Mouse (Mus musculus): ENCODE results near the gene Ttyh1. TPM values are rescaled to one million over a fixed set of nuclear protein-coding genes. Genes with fewer than 3 reads are reported as not detected.

Ttyh1 gene
- not detected in 2 replicates for polyA plus RNA-seq (2012; ENCODE audit: insufficient read depth, insufficient read length, missing spikeins)

DNA sequence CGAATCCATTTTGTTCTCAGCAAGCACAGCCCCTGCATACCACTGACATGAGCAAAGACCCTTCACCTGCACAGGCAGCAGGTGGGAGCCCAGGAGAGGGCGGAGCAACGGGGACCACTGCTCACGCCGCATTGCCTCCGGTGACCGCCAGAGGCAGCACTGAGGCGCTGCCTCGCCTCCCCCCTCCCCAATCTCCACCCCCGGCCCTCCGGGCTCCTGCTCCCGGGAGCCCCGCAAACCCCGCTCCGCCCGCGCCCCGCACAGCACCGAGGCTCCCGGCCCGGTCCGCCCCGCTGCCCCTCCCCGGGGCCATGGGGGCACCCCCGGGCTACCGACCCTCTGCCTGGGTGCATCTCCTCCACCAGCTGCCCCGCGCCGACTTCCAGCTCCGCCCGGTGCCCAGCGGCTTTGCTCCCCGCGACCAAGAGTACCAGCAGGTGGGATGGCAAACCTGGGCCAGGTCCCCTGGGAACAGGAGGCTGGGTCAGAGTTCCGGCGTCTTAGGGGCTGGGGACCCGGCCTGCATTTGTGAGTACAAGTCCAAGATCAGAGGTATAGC is at the start of gene Ttyh1:
Gene Ttyh1, plus strand, starts transcription at position 65 of the 559 bp plus-strand sequence.
- Histone ChIP-seq H3K4me3 (ENCODE audit: insufficient read depth, low read length) (no peak within 1 kb of the TSS), H3K27ac (ENCODE audit: insufficient read depth, low read depth, low read length) (no peak within 1 kb of the TSS), H3K4me1 (ENCODE audit: control insufficient read depth, insufficient read depth, low read length) (no peaks in the 10 kb centered on the region)
- TF ChIP-seq POLR2A (IDR thresholded peaks at IDR 0.05; ENCODE audit: borderline replicate concordance, low read depth, low read length) (no peak), CTCF (IDR thresholded peaks at IDR 0.05; ENCODE audit: low read depth, low read length) (peak; percentile 39; the same call in 1 of the 2 replicates)

DNA sequence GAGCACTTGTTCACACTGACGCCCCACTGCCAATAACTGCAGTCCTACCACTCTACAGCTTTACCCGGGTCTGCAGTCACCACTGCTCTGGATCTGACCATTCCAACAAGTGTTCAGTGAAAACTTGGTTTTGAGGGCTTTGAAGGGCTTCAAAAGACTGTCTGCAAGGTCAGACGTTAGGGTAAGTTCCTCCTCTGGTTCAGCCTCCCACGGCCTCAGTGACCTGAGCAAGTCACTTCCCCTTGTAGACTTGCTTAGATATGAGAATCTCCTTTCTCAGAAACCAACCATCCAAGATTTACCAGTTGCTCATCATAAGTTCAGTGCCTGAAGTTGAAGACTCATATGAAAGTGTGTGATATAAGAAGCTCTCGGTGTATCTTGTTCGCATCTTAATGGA is 48.1 kb upstream of the Ttyh1 start:
- Histone ChIP-seq H3K4me1 (ENCODE audit: control insufficient read depth, insufficient read depth, low read length) (peaks cover 41% of the 10 kb centered on the region), H3K27ac (ENCODE audit: insufficient read depth, low read depth, low read length) (peak overlapping the region; percentile 16; the same call in 1 of the 2 replicates), H3K4me3 (ENCODE audit: insufficient read depth, low read length) (no peak overlapping the region)
- TF ChIP-seq CTCF (IDR thresholded peaks at IDR 0.05; ENCODE audit: low read depth, low read length) (no peak), POLR2A (IDR thresholded peaks at IDR 0.05; ENCODE audit: borderline replicate concordance, low read depth, low read length) (no peak)

DNA sequence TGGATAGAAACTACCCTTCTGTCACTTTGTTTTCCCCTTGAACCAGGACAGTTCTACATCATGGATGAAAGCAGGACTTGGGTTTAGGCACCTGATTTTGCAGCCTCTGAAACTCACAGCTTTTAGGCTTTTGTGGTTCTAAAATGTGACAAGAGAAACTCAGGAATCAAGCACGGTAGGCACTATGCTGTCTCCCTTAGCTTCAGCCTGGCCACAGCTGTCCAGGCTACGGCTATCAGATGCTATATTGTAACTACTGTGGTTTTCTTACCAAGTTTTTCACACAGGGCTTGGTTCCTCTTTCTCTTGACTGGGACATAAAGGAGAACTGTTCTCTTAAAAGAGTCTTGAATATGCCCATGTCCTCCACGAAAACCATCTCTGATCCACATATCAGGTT is 46.1 kb upstream of the Ttyh1 start:
- no peak for TF ChIP-seq CTCF (IDR thresholded peaks at IDR 0.05; ENCODE audit: low read depth, low read length)
- TF ChIP-seq POLR2A (IDR thresholded peaks at IDR 0.05; ENCODE audit: borderline replicate concordance, low read depth, low read length) = no peak
- Histone ChIP-seq H3K27ac (ENCODE audit: insufficient read depth, low read depth, low read length) (peak overlapping the region; percentile 64), H3K4me1 (ENCODE audit: control insufficient read depth, insufficient read depth, low read length) (peaks cover 35% of the 10 kb centered on the region), H3K4me3 (ENCODE audit: insufficient read depth, low read length) (no peak overlapping the region)

DNA sequence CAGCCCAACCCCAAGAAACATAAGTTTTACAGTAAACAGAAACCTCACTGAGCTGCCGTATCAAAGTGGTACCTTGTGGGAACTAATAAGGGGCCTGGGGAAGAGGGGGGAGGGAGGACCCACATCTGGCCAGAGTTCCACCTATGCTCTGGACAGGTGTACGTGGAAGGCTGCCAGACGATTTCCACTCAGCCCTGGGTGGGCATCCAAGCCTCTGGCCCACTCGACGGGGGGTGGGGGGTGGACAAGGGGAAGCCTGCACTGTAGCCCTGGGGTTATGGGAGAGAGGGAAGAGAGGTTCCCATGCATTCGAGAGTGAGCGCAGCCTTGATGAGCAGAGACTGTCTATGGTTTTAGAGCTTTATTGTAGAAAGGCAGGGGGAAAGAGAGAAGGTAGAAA is 39.7 kb upstream of the Ttyh1 start:
- peaks cover 50% of the 10 kb centered on the region for H3K4me1 ChIP-seq (ENCODE audit: control insufficient read depth, insufficient read depth, low read length)
- H3K4me3 ChIP-seq (ENCODE audit: insufficient read depth, low read length) = no peak overlapping the region
- TF ChIP-seq POLR2A (IDR thresholded peaks at IDR 0.05; ENCODE audit: borderline replicate concordance, low read depth, low read length) = no peak
- no peak for TF ChIP-seq CTCF (IDR thresholded peaks at IDR 0.05; ENCODE audit: low read depth, low read length)
- no peak overlapping the region for H3K27ac ChIP-seq (ENCODE audit: insufficient read depth, low read depth, low read length)

DNA sequence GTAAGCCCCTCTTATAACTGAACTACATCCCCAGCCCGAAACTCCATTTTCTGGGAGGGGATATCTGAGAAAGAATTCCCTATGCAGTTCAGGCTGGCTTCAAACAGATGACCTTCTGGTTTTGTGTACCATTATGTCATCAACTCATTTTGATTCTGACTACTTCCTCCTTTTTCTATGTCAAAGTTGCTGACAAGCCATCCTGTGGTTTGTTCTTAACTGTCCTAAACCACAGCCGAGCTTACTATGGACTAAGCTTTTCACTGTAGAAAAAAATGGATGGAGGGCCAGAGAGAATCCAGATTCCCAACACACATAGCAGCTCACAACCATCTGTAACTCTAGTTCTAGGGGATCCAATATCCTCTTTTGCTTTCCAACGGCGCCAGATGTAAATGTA is 38.7 kb upstream of the Ttyh1 start:
- peak overlapping the region; percentile 49; the same call in 1 of the 2 replicates for H3K27ac ChIP-seq (ENCODE audit: insufficient read depth, low read depth, low read length)
- H3K4me3 ChIP-seq (ENCODE audit: insufficient read depth, low read length) = no peak overlapping the region
- TF ChIP-seq POLR2A (IDR thresholded peaks at IDR 0.05; ENCODE audit: borderline replicate concordance, low read depth, low read length) (no peak), CTCF (IDR thresholded peaks at IDR 0.05; ENCODE audit: low read depth, low read length) (no peak)
- peaks cover 48% of the 10 kb centered on the region for H3K4me1 ChIP-seq (ENCODE audit: control insufficient read depth, insufficient read depth, low read length)

DNA sequence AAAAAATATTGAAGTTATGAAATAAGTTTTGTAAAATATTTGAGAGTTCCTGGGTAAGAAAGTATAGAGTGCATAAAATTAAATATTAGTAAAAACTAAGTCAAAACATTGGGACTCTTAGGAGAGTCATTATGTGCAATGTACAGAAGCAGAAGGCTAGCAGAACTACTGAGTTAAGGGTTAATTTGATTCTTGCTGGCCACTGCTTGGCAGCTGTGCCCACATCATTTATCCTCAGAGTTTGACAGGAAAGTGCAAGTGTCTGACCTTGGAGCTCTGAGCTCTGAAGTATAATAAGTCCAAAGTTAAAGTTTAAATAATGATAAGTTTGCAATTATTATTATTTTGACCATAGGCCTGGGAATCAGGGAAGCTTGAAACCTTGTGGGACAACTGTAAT is 37.5 kb upstream of the Ttyh1 start:
- peaks cover 55% of the 10 kb centered on the region for H3K4me1 ChIP-seq (ENCODE audit: control insufficient read depth, insufficient read depth, low read length)
- no peak for TF ChIP-seq POLR2A (IDR thresholded peaks at IDR 0.05; ENCODE audit: borderline replicate concordance, low read depth, low read length)
- no peak for TF ChIP-seq CTCF (IDR thresholded peaks at IDR 0.05; ENCODE audit: low read depth, low read length)
- no peak overlapping the region for H3K4me3 ChIP-seq (ENCODE audit: insufficient read depth, low read length)
- H3K27ac ChIP-seq (ENCODE audit: insufficient read depth, low read depth, low read length) = no peak overlapping the region

DNA sequence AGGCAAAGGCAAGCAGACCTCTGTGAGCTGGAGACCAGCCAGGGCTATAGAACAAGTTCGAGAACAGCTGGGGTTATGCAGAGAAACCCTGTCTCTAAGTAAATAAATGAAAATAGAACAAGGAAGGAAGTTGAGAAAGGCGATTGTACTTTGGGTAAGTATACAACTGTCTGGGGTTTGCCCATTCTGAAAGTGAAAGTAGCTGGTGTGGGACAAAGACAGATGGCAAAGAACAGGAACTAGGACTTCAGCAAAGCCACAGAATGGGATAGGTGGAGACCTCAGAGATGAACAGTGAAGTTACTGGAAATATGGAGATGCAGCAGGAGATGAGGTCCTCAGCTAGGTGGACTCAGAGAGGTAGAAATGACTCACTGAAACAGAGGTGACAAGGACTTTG is 36.4 kb upstream of the Ttyh1 start:
- TF ChIP-seq CTCF (IDR thresholded peaks at IDR 0.05; ENCODE audit: low read depth, low read length) (no peak), POLR2A (IDR thresholded peaks at IDR 0.05; ENCODE audit: borderline replicate concordance, low read depth, low read length) (no peak)
- Histone ChIP-seq H3K4me3 (ENCODE audit: insufficient read depth, low read length) (no peak overlapping the region), H3K4me1 (ENCODE audit: control insufficient read depth, insufficient read depth, low read length) (peaks cover 63% of the 10 kb centered on the region), H3K27ac (ENCODE audit: insufficient read depth, low read depth, low read length) (peak overlapping the region; percentile 76)

DNA sequence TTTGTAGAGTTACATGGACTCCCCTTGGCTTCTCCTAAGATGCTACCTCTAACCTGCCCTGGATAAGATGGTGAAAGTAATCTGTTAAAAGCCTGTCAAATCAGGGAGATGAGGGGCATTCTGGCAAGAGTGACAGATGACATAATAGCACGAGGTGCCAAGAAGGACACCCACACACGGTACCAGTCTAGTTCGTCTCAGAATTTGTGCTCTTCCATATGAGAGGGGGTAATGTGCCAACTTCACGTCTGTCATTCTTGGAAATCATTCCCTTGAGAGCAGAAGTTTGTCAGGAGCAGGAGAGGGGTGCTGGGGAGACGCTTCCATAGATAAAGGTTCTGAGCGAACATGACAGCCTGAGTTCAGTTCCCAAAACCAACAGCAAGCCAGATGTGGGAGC is 35.0 kb upstream of the Ttyh1 start:
- Histone ChIP-seq H3K4me3 (ENCODE audit: insufficient read depth, low read length) (no peak overlapping the region), H3K4me1 (ENCODE audit: control insufficient read depth, insufficient read depth, low read length) (peaks cover 67% of the 10 kb centered on the region), H3K27ac (ENCODE audit: insufficient read depth, low read depth, low read length) (no peak overlapping the region)
- TF ChIP-seq CTCF (IDR thresholded peaks at IDR 0.05; ENCODE audit: low read depth, low read length) = no peak

DNA sequence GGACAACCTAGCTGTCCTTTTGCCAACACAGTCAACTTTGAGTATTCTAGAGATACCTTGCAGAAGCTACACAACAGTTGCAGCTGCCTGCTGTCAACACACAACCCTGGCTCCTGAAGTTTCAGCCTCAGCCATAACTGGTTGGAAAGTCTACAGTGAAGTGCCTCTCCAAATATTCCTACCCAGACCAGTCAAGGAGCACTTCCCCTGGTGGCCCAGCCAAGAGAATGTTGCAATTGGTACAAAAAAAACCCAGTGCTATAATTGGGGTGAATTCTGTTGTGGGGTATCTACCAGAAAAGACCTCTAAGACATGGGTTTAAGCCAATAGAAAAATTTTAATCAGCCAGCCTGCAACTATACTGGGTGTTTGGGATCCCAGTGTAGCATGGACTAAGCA is 33.6 kb upstream of the Ttyh1 start:
- no peak overlapping the region for H3K4me3 ChIP-seq (ENCODE audit: insufficient read depth, low read length)
- H3K27ac ChIP-seq (ENCODE audit: insufficient read depth, low read depth, low read length) = no peak overlapping the region
- TF ChIP-seq CTCF (IDR thresholded peaks at IDR 0.05; ENCODE audit: low read depth, low read length) (no peak), POLR2A (IDR thresholded peaks at IDR 0.05; ENCODE audit: borderline replicate concordance, low read depth, low read length) (no peak)
- H3K4me1 ChIP-seq (ENCODE audit: control insufficient read depth, insufficient read depth, low read length) = peaks cover 62% of the 10 kb centered on the region

DNA sequence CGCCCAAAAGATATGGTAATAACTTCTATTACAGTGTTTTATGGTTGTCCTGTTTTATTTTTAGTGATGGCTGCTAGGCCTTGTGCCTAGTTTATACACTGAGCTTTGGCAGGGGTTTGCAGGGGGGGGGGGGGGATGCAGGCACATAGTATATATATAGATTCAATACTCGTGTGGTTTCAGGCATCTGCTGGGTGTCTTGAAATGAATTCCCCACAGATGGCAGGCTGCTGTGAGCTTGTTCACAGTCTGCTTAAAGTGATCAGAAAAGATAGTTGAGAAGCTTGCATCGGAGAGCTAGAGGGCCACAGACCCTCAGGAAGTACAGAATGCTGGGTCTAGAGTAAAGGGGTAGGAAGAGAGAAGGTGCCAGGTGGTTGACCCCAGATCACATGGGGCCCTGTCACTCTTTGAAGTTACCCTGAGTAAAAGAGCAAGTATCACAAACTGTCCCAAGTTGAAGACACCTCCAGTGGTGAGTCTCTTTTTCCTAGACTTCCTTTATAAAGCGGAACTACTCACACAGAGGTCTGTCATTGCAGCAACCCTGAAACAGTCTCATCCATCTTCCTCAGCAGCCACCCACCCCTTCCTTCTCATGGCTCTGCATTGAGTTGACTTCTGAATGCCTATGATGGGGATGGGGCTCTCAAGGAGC is 31.8 kb upstream of the Ttyh1 start:
- Histone ChIP-seq H3K27ac (ENCODE audit: insufficient read depth, low read depth, low read length) (no peak overlapping the region), H3K4me3 (ENCODE audit: insufficient read depth, low read length) (no peak overlapping the region), H3K4me1 (ENCODE audit: control insufficient read depth, insufficient read depth, low read length) (peaks cover 53% of the 10 kb centered on the region)
- TF ChIP-seq POLR2A (IDR thresholded peaks at IDR 0.05; ENCODE audit: borderline replicate concordance, low read depth, low read length) (no peak), CTCF (IDR thresholded peaks at IDR 0.05; ENCODE audit: low read depth, low read length) (no peak)
